Mouse (Mus musculus) megakaryocyte, adult 5-6 weeks (primary cell): ENCODE measurements around the gene Bag2. TPM values are rescaled to one million over a fixed set of nuclear protein-coding genes. Genes with fewer than 3 reads are reported as not detected.

Source experiments
- ATAC-seq: 2 replicates; pipeline ENCODE4 v1.8.0; 2016; ENCODE audit warnings: mild to moderate bottlenecking, inconsistent platforms; ENCODE audit not compliant: poor library complexity, severe bottlenecking
- total RNA-seq, 2 experiments: library from RNA; stranded (forward) in 1 of 2; stranded (reverse) in 1 of 2; fragments of 153-499, 151-499 nt in 1 of 2; fragments of 221-1000, 200-1000 nt in 1 of 2; gene quantifications; 2 replicates each; pipeline versions ENCODE4 v1.2.3 to v1.2.4; 2015 to 2017

Bag2 gene
- total RNA-seq (2015) (0.49 and 2.1 TPM in 2 replicates), total RNA-seq (2017) (1.2 and 1.3 TPM in 2 replicates)

DNA sequence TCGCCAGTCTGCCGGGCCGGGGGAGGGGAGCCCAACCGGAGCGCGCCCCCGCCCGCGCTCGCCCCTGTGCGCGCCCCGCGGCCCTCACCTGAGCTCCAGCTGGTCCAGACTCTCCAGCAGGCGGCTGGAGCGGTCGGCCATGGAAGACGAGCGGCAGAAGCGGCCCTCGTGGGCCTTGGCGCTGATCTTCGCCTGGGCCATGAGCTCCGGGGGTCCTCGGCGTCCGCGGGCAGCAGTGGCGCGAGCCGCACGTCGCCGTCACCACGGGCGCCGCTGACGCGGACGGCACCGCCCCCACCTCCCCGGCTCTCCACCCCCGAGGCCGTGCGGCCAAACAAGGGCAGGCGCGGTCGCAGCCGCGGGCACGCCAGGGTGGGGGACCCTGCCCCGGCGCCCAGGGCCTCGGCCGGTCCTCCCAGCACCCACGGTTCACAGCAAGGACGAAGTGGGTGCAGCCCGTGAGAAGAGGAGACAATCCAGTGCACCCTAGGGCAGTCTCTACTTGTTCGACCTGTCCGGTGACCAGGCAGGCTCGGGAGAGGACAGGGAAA is at the start of gene Bag2:
Bag2 (minus strand) TSS at position 305 of the 551 bp plus-strand sequence.
- peak; percentile 81 for ATAC-seq

DNA sequence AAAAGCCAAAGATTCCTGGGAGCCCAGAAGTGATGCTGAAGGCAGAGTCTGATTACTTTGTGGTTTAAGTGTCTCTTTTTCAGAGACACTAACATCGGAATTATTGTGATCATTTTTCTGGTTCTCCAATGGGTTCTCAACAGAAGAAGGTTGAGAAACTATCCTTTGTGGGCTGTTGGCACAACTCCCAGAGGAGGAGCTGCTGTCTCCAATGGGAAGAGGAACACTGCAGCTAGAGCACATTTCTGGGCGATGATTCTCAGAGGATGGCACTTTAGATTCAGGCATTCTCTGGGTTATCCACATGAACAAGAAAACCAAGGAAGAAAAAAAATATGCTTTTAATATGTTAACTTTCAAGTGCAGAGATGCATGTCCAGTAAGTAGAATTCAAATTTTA is 45.7 kb upstream of the Bag2 start:
- ATAC-seq = no peak

DNA sequence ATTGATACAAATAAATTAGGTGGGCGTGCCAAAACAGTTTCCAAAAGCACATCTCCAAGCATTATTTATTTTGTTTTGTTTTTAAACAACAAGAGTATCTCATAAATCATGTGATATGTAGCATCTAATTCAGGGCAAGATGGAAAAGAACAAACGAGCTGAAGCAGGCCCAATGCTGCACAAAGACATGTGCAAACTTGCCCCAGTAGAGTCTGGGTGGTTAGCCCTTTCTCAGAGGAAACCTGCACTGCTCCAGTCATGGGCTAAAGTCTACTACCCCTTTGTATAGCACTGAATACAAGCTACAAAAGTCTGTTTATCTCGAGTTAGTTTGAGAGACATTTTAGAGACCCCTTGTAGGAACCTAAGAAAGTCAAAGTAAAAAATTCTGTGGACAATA is 42.0 kb upstream of the Bag2 start:
- ATAC-seq = no peak

DNA sequence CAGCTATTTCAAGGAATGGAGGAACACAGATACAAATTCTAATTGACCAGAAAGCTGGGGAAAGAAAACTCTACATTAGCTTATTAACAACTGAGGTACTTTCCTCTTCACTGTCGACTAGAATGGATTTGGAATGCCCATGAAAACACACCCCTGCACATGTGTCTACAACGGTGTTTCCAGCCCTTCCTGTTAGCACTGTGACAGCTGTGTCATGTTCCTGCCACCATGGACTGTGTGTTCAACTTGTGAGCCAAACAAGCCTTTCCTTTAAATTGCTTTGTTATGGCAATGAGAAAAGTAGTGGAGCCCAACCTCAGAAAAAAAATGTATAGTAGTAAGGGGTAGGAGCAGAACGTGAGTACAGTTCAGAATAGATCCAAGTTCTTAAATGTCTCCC is 30.9 kb upstream of the Bag2 start:
- ATAC-seq = no peak

DNA sequence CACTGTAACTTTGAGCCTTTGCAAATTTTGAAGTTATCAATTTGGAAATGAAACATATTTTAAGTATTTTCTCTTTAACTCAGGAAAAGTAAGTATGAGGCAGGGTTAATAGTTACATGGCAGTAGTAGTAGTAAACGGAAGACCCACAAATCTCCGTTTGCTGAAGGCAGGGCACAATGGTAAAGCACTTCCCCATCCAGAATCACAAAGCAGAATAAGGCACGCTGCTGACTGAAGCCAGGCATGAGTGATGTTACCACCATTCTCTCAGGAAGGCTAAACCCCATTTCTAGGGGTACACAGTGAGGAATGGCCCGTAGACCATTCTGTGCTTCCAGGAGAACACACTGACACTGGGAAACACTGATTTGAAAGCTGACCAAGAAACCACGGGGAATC is 30.5 kb upstream of the Bag2 start:
- ATAC-seq = no peak

DNA sequence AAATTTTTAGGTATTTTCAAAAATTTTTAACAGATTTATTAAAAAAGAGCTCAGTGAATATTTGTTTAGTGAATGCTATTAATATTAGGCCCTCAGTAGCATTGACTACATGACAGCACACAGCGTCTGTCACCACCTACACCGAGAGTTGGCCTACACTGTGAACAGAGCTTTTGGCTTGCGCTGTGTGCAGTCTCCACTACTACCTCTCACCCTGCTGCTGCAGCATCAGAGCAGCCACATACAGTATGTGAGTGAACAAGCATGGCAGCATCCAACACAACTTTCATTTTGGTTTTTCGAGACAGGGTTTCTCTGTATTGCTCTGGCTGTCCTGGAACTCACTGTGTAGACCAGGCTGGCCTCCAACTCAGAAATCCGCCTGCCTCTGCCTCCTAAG is 27.0 kb upstream of the Bag2 start:
- no peak for ATAC-seq

DNA sequence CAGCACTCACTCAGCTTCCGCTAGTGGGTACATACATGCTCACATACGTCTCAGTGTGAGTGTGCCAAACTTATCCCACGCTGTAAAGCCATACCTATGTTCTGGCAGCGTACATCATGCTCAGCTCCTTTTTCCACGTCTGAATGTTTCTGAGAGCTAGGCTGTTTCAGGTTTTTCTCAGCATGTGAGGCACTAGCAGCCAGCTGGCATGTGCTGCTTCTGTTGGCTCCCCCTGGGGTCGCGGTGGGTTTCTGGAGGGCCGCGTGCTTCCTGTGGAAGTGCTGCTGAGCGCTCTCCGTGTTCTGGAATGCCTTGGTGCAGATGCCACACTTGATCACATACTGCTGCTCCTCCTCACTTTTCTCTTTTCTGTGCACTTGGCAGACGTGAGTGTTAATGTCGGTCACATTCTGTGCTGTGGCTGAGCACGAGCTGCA is 18.6 kb upstream of the Bag2 start:
- no peak for ATAC-seq

DNA sequence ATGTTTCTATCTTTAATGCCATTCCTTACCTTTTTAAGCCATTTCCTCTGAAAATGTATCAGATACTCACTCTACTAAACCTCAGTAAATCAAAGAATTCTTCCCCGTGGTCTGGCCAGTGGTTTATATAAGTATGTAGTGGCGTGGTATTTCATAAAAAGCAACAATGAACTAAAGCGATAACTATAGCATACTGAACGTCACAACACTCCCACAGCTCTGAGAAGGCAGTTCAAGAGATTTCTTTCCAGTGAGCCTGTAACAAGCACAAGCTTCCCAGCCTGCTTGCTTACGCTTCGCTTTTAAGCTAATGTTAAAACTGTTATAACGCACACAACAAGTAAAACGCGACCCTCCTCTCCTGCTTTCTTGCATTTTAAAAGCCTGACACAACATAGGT is 14.5 kb upstream of the Bag2 start:
- ATAC-seq = no peak

DNA sequence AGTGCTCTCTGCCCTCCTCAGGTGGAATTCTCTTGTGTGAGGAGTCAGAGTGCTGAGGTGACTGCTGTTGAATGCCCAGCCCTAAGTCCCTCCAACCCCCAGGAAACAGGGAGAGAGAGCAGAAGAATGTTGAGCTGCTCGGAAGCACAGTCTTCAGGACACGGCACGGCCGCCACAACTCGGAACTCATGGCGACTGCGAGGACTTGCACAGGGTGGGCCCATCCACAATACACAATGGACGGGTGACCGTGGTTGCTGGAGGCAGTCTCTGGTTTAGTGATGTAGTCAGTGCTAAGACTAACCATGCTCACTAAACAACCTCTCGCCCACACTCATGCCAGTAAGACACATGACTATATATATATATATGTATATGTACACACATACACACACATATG is 14.0 kb upstream of the Bag2 start:
- ATAC-seq = no peak

DNA sequence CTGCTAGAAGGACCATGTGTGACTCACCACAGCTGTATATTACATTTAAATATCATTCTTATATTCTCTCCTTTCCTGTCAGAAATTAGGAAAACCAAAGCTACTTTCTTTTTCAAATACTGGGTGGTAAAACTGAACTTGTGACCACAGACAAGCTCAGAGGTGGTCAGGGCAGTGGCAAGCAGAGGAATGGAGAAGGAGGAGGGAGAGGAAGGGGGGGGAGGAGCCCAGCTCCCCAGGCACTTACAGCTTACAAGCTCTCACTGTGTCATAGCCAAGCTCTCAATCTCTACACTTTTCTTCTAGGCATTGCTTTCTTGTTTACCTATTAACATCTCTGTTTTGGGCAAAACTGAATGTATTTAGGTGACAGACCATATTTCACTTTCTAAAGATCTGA is 11.2 kb upstream of the Bag2 start:
- ATAC-seq = no peak

DNA sequence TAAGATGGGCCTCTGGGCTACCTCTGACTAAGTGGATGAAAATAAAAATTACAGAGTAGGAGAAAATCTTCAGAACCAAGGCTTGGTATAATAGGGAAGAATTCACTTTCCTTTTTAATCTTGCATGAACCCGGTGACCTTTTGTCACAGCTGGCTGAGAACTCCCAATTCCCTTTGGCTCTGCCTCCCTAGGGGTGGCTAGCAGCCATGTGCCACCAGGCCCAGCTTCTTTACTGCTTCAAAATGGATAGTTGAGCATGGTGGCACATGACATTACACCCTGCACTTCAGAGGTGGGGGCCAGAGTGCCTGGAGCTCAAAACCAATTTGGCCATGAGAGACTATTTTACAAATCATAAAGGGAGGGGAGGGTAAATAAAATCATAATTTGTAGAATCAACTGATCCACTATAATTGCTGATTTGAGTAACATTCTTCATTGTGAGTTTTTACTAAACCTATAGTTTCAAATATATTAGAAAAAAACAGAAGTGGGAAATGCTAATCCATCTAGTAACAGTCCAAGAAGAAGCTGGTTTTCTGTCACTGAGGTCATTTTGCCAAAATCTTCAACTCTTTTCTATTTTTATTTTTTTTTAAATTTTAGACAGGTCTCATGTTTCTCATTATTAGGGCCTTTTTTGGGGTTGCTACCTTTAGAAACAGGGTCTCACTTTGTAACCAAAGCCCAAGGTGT is 10.6 kb upstream of the Bag2 start:
- no peak for ATAC-seq

DNA sequence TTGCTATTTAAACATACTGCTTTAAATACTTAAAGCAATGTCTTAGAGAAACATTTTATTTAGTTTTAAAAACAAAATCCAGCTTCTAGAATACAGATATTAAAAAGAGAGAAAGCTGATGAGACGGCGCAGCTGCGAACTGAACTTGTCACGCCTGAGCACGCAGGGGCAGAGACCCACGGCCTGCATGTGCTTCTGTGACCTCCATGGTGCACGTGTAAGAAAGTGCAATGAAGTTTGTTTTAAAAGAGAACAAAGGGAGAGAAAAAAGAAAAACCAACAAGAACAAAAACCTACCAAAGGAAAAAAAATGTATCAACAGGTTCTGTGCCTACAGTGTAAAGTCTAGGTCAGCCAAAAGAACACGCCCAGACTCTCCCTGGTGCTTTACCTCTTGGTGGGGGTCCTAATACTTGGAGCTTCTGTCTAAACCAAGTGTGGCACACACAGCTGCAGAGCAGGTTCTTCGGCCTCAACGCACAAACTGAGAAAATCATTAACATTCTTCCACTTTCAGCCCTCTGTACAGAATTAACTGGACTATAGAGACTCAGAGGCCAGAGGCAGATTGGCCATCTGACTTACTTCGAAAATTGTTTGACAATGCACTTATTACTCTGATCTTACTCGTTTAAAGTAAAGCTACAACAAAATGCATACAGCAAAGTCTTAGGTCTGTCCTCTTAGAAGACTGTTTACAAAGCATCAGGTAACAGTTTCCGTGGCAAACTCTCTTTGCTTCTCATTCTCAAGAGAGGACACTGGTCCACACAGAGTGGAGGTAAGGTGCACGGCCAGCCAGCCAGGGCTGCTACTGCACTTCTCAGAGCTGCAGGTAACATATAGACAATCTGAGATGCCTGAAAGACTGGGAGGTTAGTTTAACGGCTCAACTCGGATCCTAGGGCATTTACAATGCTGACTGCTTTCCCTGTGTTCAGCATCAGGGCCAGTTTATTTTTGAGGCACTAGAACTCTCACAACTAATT is 9.2 kb upstream of the Bag2 start:
- ATAC-seq = no peak

DNA sequence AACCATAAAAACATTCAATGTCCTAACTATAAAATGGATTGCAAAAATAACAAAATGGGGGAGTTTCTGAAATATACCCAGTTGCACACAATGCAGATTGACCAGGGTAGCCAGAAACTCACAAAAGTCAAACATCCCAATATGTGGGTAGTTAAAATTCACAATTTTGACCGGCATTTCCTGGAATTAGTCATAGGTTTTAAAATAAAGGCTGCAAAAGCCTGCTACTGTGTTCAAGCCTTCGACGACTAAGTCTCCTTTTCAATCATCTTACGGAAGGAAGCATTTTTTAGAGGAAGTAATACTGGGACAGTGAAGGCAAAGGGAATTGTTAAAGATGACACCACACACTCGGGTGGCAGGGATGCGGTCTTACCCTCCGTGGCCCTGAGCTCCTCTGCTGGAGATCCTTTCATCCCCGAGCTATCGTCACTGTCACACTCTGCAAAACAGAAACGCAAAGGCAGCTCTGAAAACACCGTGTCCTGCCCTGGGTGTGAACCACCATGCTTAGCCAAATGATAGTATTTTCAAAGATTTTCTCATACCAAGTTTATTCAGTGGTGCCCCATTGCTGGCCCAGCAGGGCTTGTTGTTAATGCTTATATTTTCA is 8.0 kb upstream of the Bag2 start:
- ATAC-seq = no peak

DNA sequence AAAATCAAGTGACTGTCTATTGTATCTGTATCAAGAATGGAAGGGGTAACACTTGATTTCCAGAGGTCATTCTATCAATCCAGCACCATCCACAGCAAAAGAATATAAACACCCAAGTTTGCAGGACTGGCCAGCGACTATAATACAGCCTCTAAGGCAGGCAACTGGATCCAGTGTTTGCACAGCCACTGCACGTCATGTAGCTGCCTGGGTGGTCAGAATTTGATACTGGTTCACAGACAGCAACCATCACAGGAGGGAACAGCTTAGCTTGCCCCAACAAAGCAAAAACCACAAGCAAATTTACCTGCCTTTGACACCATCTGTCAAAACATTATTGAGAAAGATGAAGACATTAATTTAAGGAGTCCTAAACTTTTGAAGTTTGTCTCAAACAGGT is 6.2 kb upstream of the Bag2 start:
- ATAC-seq = no peak

DNA sequence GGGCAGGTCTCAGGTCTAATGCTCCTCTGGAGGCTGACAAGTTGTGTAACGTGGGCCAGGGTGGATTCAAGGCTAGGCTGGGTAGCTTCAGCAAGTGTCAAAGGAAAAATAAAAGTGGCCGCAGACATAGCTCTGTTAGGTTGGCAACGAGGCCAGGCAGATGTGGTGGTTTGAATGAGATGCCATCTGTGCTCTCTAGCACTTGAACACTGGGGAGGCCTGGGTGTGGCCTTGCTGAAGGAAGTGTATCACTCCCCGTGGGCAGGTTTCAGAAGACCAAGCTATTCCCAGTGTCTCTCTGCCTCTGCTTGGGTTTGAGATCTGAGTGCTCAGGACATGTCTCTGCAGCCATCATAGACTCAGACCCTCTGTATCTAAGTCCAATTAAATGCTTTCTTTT is 893 bp upstream of the Bag2 start:
- 0 out of 2 replicates have a peak, but pooled peaks have one; percentile 11 for ATAC-seq

DNA sequence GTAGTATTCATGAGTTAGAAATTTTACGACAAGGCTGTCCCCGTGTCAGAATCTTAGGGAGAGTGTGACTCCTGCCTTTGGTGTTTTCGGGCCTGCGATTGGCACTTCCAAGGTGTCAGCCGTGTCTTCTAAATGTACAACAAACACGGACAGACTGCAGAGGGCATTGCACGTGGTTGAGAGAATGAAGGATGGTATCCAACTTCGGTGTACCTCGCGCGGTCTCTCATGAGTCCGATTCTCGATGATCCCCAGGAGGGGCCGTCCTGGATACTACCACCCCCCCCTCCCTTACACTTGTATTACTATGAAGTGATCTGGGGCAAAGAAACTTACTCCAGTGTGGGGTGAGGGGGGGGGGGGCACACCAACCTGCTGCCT is 572 bp downstream of the Bag2 start:
- ATAC-seq = 0 out of 2 replicates have a peak, but pooled peaks have one; percentile 1

DNA sequence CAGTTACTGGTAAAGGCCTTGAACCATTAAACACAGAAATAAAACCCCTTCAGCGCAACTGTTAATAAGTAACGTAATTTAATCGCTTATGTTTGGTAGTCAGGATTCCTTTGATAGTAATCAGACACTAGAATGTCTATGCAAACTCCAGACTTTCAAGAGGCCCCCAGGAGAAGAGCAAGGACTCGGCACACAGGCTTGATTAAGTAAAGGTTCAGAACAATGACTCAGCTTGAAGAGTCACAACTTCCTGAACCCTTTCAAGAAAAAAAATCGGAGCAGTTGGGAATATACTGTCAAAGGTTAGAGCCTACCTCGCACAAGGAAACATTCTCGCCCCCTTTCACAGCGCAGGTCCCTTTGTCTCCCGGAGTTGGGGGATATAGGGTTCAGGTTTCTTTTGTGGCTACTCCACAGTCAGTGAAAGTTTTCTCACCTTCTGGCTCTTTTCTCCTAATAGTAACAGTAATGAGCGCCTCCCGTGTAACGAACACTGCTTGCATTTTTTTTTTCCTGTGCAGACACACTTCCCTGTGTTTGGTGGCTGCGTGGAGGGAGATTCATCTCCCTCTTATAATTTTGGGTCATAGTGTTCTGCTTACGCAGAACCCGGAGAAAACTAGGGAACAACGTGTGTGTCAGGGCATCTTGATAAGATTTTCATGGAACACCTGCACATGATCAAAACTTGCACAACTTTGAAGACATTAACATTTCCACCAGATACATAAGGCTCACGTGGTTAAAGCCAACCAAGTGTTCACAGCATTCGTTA is 1.1 kb downstream of the Bag2 start:
- 0 out of 2 replicates have a peak, but pooled peaks have one; percentile 11 for ATAC-seq

DNA sequence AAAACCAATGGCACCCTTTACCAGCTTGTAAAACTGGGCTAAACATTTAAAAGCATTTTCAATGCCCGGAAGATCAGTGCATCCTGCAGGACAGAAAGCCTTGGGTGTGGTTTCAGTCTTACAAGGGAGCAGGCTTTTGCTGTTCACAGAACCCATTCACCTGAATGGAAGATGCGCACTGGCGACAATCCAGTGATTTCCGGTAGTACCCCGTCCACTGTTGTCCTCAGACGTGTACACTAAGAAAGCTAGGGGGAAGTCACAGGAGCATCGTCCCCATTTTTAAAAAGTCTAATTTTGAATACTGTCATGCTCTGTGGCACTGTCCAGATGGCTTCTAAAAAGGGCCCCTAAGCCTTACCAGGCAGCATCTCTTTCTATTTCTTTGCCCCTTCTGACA is 1.8 kb downstream of the Bag2 start:
- ATAC-seq = no peak

DNA sequence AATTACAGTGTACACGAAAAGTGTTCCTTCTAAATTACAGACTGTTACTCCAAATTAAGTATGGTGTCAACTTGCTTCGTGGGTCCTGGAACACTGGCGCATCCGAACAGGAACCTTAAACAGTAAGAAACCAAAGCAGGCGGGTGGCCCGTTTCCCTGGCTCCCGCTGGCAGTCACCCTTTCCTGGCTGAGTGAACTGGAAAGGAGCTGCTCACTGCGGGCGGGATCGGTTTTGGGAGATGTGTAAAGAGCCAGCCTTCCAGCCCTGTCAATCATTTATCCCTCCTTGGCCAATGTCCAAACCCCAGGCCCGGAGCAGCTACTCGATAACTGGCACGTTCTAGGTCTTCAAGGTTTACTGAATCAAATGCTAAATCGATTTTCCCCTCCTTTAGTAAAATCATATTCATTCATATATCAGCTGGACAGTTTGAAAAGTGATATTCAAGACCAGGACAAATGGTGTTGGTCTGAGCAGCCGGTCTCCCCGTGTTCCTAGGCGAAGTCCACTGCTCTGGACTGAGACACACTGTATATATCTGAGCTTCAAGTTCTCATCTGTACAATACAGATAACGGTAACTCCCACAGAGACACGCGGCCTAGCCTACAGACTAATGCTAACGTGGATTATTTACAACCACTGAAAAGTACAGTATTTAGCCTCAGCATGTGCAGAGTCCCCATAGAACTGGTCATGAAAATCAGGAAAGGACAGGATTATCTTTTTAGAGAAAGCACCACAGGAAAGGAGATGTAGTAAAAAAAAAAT is 2.4 kb downstream of the Bag2 start:
- ATAC-seq = no peak

DNA sequence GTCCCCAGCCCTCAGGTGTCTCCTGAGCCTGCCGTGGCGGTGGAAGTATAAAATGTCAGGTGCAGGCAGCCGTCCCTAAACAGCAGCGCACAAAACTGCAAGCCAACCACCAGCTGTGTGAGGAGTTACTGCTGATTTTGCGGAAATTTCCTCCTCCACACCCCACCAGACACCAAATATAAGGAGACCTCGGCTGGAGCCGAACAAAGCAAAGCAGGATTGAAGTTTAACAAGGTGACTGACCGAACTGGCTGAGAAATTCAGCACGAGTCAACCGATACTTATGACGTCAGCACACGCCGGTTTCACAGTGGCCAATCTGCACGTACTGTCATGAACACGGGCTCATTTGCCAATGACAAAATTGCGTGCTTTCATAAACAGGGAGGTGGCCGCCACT is 3.5 kb downstream of the Bag2 start:
- ATAC-seq = no peak
